Mouse (Mus musculus): ENCODE measurements around the gene Gm5640.
"Not testable (repeated sequence)": the region's sequence is repeated elsewhere in the genome, so short reads cannot be mapped to it uniquely, and the experiment has no call there.

Gm5640 gene

DNA sequence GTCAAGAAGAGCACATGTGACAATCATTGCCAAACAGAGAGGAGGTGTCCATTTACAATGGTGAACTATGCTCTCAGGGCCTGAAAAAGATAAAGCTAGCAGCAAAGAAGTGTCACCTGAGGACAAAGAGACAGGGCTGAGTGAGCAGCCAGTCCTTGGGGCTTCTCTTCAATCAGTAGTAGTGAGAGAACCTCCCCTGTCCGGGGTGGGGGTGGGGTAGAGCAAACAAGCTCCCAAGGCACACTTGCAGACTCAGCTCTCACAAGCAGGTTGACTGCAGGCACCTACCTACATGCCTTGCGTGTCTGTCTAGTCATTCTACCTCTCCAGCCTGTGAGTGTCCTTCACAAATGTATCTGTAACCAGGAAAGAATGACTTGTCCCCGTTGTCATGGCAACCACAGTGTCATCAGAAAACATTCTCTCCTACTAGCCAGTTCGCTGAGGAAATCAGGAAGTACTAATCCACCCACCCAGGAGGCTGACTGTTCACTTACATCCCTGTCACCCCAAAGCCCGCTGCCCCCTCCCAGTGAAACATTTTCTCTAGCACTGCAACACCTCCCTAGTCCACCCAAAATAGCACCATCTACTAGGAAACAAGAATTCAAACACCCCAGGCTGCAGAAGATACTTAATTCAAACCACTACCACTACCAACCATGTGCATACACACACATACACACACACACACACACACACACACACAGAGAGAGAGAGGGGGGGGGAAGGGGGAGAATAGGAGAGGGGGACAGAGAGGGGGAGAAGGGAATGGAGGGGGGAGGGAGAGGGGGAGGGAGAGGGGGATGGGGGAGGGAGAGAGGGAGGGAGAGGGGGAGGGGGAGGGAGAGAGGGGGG is at the start of gene Gm5640:
Gene Gm5640 (minus strand): TSS at position 170 of the 858 bp plus-strand sequence.
- not testable (repeated sequence) for DNase-seq (ENCODE audit: extremely low spot score)

GRCm38 (mm10) chrX:74646393-74646792 is 958 bp upstream of the Gm5640 start:
- DNase-seq (ENCODE audit: extremely low spot score): not testable (repeated sequence)

DNA sequence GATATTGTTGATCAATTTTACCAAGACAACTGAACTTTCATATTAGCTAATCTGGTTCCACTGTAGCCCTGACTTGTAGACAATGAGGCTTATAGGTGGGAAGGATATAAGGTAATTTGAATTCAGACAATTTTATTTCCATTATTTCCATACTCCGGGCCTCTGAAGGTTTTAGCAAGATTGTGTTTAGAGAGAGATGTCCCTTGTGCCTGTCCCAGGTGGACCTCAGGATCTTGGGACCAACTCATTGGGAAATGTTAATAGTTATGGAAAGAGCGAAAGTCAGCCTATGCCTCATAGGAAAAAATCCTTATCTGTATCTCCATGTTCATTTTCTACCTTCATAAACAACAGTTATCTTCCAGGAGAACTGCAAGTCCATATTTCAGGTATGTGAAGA is 53.1 kb downstream of the Gm5640 start, which contains the start of gene Olfr1325:
Gene Olfr1325 (plus strand): TSS at position 301 of the 400 bp plus-strand sequence.
- DNase-seq (ENCODE audit: extremely low spot score): no peak

All from embryo, embryonic 9.5 days (tissue).